Mouse (Mus musculus): ENCODE results near the gene Ccdc117.

DNA sequence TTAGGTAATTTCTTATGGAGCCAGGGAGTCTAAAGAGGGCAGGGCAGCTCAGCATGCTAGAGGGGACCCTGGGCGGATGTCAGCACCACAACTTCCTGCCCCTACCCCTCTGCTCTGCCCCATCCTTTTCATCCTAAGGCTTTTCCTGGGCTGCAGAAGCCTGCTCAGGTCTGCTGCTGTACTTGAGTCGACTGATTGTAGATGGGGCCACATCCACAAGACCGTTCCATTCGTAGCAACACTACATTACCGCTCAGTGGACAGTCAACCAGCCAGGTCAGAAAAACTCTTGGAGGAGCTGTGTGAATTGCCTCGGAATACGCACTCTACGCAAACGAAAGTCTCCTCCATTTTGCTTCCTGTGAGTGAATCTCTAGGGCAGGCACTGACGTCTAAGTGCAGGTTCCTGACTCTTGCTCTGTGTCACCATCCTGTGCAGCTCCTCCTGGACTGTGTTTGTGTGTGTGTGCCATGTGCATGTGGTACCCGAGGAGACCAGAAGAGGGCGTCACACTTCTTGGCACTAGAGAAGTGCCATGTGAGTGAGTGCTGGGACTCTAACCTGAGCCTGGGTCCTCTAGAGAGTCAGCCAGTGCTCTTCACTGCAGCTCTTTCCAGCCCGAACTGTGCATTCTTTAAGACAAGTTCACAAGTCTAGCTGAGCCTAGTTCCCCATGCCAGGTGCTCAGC, 45.3 kb downstream of the Ccdc117 start:
- no peak for TF ChIP-seq ZC3H11A (IDR thresholded peaks at IDR 0.05; ENCODE audit: borderline replicate concordance, low read depth, low read length)
- no peak for TF ChIP-seq HCFC1 (IDR thresholded peaks at IDR 0.05; ENCODE audit: borderline replicate concordance, insufficient read depth, low read length)
- TF ChIP-seq MAFK (IDR thresholded peaks at IDR 0.05; ENCODE audit: insufficient read depth, low read depth, low read length): no peak
- TF ChIP-seq ZNF384 (IDR thresholded peaks at IDR 0.05; ENCODE audit: low read depth, low read length): no peak
- TF ChIP-seq CHD2 (IDR thresholded peaks at IDR 0.05; ENCODE audit: low read depth, low read length): no peak

All from ES-E14 (cell line).